Mouse (Mus musculus) small intestine, adult 2 months (tissue): Measurements from ENCODE around the gene Tbl1x. TPM values are rescaled to one million over a fixed set of nuclear protein-coding genes. Genes with fewer than 3 reads are reported as not detected.

Experiments
- H3K27ac ChIP-seq: fragments of 200-500 bp; 2 replicates; pipeline ENCODE4 v1.5.1; 2012; ENCODE audit warnings: low read depth, low read length, control low read depth, inconsistent platforms; ENCODE audit not compliant: insufficient read depth
- H3K27me3 ChIP-seq: fragments of 200-500 bp; 2 replicates; pipeline ENCODE4 v1.6.1; 2012; ENCODE audit warnings: mild to moderate bottlenecking, moderate library complexity, low read length, inconsistent platforms; ENCODE audit not compliant: control insufficient read depth, insufficient read depth
- H3K36me3 ChIP-seq: fragments of 200-500 bp; 2 replicates; pipeline ENCODE4 v1.6.1; 2012; ENCODE audit warnings: mild to moderate bottlenecking, low read length, control low read depth, inconsistent platforms; ENCODE audit not compliant: control insufficient read depth, insufficient read depth
- H3K4me1 ChIP-seq: fragments of 200-500 bp; 2 replicates; pipeline ENCODE4 v1.6.1; 2012; ENCODE audit warnings: low read length, inconsistent platforms, mixed read lengths; ENCODE audit not compliant: control insufficient read depth, insufficient read depth, insufficient read length
- H3K4me3 ChIP-seq: fragments of 200-500 bp; 2 replicates; pipeline ENCODE4 v1.5.1; 2012; ENCODE audit warnings: low read depth, mild to moderate bottlenecking, control low read depth, inconsistent platforms, low read length, moderate library complexity
- CTCF ChIP-seq: fragments of 200-500 bp; IDR thresholded peaks from 2 replicates; pipeline ENCODE4 v1.5.1; 2012; ENCODE audit warnings: low read depth, mild to moderate bottlenecking, control low read depth, inconsistent platforms, low read length, moderate library complexity, mixed read lengths; ENCODE audit not compliant: insufficient replicate concordance, insufficient read length; ENCODE audit errors: extremely low read depth
- POLR2A ChIP-seq: fragments of 200-500 bp; IDR thresholded peaks from 2 replicates; pipeline ENCODE4 v1.6.1; 2012; ENCODE audit warnings: low read depth, mild to moderate bottlenecking, control low read depth, inconsistent platforms, low read length, moderate library complexity
- WGBS: fragments of 180-500 bp; shearing (Covaris S2); methylation state at CpG from one replicate; pipeline ENCODE4 v1.1.7; 2018; 5-methylcytosine and 5-hydroxymethylcytosine counted together
- polyA plus RNA-seq: library from polyadenylated mRNA; depleted of rRNA; stranded (reverse); fragments of >200 nt; gene quantifications from 2 replicates; pipeline ENCODE4 v1.2.3, GENCODE M21; 2012

Gene Tbl1x
- polyA plus RNA-seq, 1 experiment = 6.4 TPM

DNA sequence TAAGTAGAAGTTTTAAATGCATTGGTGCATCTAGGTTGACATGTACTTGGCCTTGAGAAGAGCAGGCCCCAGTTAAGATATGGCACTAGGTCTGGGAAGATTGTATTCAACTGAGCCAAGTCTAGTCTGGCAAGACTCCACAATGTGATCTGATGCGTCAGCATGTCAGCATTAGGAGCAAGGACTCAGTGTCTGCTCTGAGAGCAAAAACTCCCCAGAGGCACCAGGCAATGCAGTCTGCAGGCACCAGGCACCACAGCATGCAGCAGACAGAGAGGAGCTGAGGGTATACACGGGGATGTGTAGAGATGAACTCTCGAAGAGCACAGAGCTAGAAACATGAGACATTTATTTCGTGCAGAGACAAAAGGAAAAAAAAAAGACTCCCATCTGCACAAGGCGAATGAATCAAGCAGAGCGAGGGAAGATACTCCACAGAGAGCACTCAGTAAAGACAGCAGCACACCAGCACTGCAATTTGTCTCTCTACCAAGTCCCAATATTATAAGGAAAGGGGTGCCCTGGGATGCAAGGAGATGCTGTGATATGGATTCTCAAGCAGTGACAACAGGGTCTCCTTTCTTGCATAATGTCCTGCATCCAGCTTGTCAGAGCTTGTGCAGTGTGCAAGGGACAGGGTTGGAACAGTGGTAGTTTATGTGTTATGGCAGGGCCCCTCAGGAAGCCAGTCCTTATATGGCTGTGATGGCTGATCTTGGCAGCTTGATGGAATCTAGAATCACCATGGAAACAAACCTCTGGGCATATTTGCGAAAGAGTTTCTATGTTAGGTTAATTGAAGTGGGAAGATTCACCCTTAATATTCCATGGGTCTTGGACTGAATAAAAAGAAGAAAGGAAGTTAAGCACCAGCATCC, 22.7 kb upstream of the Tbl1x start:
- TF ChIP-seq CTCF = no peak
- TF ChIP-seq POLR2A = no peak
- no peaks in the 10 kb centered on the region for H3K4me1 ChIP-seq
- H3K27ac ChIP-seq = no peak overlapping the region

DNA sequence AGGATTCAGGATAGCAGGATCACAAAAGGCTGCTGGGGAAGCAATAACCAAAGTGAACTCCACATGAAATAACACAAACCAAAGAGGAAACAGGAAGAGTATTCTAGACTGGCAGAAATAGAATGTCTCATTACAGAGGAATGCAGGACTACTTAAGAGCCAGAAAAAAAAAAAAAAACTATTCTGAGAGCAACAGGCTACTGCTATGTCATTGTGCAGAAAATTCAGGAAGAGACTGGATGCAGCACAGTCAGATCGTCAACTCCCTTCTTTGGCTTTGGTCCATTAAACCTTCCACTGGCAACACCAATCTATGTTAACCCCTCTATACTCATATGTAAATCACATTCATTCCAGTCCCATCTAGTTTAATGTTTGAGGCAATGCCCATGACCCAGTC, 20.7 kb upstream of the Tbl1x start:
- Histone ChIP-seq H3K27me3 (no peaks in the 10 kb centered on the region), H3K27ac (no peak overlapping the region), H3K36me3 (no peaks in the 10 kb centered on the region), H3K4me3 (no peak overlapping the region), H3K4me1 (no peaks in the 10 kb centered on the region)
- WGBS = 27% methylated on average over 1 of the region's 1 CpGs
- TF ChIP-seq POLR2A (no peak), CTCF (no peak)

More for the DNA sequence above, 22.7 kb upstream of the Tbl1x start:
- H3K27me3 ChIP-seq = no peaks in the 10 kb centered on the region
- 65% methylated on average over 7 of the region's 7 CpGs for WGBS
- H3K4me3 ChIP-seq = no peak overlapping the region
- no peaks in the 10 kb centered on the region for H3K36me3 ChIP-seq

DNA sequence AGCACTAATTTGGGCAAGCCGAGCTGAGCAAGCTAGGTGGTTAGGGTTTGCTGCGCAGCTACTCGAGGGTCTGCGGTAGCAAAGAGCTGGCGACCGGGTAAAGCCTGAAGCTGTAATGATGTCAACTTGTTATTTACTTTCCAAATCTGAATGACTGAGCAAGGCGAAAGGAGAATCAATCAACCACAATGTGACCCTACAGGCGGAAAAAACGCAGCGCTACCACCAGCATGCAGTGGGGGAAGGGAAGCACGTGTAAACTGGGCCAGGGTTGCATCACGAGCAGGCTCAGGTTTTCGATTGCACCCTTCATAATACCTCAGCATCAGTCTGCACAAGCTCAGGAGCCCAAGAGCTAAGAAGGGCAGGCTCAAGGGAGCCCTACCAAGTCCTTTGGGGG, 1.7 kb upstream of the Tbl1x start:
- H3K27ac ChIP-seq = peak overlapping the region; percentile 67; the same call in 1 of the 2 replicates
- H3K4me1 ChIP-seq = 0 out of 2 replicates have a peak, but pooled peaks cover 10% of the 10 kb centered on the region
- TF ChIP-seq POLR2A = no peak
- TF ChIP-seq CTCF = no peak
- 10% methylated on average over 13 of the region's 13 CpGs for WGBS
- H3K36me3 ChIP-seq = no peaks in the 10 kb centered on the region
- H3K27me3 ChIP-seq = no peaks in the 10 kb centered on the region
- H3K4me3 ChIP-seq = peak overlapping the region; percentile 50

DNA sequence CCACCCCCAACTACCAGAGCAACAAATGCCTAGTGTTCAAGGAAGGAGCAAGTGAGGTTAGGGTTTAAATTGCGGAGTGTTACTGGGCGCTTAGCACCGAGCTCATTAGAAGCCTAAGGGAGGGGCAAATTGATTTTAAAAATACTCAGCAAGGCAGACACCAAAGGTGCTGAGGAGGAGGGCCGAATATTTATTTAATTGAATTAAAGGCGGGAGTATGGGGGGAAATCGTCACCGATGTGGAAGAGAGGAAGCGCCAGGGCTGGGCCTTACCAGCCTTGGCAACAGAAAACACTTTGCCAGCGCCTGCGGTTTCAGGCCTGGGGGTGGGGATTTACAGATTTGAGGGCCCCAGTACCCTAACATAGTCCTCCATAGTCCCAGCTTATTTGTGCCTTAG, 1.0 kb upstream of the Tbl1x start:
- Histone ChIP-seq H3K27me3 (no peaks in the 10 kb centered on the region), H3K4me3 (peak overlapping the region; percentile 94; the same call in 1 of the 2 replicates), H3K36me3 (no peaks in the 10 kb centered on the region), H3K27ac (peak overlapping the region; percentile 55), H3K4me1 (0 out of 2 replicates have a peak, but pooled peaks cover 10% of the 10 kb centered on the region)
- WGBS = 17% methylated on average over 10 of the region's 10 CpGs
- no peak for TF ChIP-seq CTCF
- no peak for TF ChIP-seq POLR2A

DNA sequence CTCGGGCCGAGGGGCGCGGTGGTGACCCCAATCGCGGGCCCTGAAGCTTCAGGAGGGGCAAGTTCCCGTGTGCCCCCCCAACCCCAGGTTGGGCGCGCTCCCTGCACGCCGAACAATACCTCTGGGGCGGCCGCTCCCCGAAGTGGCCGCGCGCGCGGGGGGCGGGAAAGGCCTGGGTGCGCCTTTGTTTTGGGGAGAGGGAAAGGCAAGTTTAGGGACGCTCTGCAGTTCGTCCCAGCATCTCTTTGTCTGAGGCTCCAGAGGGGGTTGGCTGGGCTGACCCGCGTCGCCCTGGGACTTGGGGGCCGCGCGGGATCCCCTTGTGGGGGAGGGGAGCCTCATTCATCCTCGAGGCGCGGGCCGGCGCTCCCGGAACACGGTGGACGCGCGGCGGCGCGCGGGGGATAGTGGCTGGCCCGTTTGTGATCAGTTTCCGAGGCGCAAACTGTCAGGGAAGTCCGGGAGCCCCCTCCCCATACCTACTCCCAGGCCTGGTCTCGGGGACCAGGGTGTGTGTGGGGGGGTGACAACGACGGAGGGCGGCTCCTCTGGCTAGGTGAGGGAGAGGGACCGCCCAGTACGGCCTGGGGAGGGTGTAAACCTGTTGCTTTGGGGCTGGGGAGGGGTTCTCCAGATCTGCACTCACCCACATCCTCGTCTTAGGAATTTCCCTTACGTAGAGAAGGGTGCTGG, 634 bp downstream of the Tbl1x start:
- Histone ChIP-seq H3K36me3 (no peaks in the 10 kb centered on the region), H3K27ac (peak overlapping the region; percentile 91), H3K4me1 (0 out of 2 replicates have a peak, but pooled peaks cover 10% of the 10 kb centered on the region), H3K27me3 (no peaks in the 10 kb centered on the region), H3K4me3 (peak overlapping the region; percentile 94)
- 12% methylated on average over 53 of the region's 55 CpGs for WGBS
- TF ChIP-seq POLR2A (no peak), CTCF (no peak)

DNA sequence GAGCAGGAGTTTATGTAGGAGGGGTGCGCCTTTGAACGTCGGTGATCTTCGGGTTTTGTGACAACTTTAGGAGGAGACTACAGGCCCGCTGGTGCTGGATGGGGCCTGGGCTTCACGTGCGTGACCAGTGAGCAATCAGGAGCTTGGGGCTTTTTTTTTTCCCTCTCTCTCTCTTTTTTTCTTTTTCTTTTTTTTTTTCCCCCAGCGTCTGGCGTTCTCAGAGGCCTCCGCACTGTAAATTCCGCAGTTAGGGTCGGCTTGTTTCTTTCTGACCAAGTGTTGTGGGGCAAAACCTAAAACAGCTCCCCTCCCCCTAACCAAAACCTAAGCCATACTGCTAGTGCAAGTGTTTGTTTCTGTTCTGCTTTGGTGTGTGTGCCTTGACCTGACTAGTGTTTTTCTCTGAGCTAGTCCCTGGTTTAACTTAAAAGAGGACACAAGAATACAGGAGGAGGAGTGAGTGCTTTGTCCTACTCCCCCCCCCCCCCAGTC, 1.2 kb downstream of the Tbl1x start:
- H3K4me3 ChIP-seq = peak overlapping the region; percentile 94
- TF ChIP-seq POLR2A (no peak), CTCF (no peak)
- H3K27me3 ChIP-seq = no peaks in the 10 kb centered on the region
- 16% methylated on average over 12 of the region's 12 CpGs for WGBS
- H3K36me3 ChIP-seq = no peaks in the 10 kb centered on the region
- 0 out of 2 replicates have a peak, but pooled peaks cover 10% of the 10 kb centered on the region for H3K4me1 ChIP-seq
- H3K27ac ChIP-seq = peak overlapping the region; percentile 91
